Comparison of ENCODE assay signal across 9 mouse cellular contexts in genomic region chr10:79873715-79874289, GRCm38 (mm10). TPM values are rescaled to one million over a fixed set of nuclear protein-coding genes. Genes with fewer than 3 reads are reported as not detected.
A peak's percentile ranks its signal among the peaks of the same experiment; 100 is the strongest.
DNase-seq lines count a peak whose midpoint lies in the region; ATAC-seq and TF ChIP-seq lines count a peak whose summit lies in the region.
"Had no signal": no experiment of that assay in that cellular context is flagged by ENCODE, and none has a peak within 500 bp of the region (broad histone marks: within the 10 kb centered on the region; RNA-seq: fewer than 3 reads in every experiment).

No protein-coding gene starts in this region.

- intact Hi-C loops in heart, postnatal 36 days (cut with DNase I) = no loop called here
- intact Hi-C loops in gastrocnemius, postnatal 14 days (cut with DNase I; ENCODE audit: low total_unique reads) = loop anchor here (5.0 kb wide), 1 partner anchor 47 kb away; no protein-coding TSS in a partner anchor

- H3K4me2 ChIP-seq in heart, embryonic 12.5 days = peak overlapping the region; percentile 83
- H3K4me2 ChIP-seq in forebrain, embryonic 13.5 days = peak overlapping the region; percentile 78
- H3K4me2 ChIP-seq in liver, embryonic 14.5 days (ENCODE audit: low read depth) = peak overlapping the region; percentile 51

- H3K4me3 ChIP-seq in heart, embryonic 12.5 days = peak overlapping the region; percentile 63
- peak overlapping the region; percentile 66 to 73 for H3K4me3 ChIP-seq in ES-E14 (ENCODE audit: insufficient read depth in 1 of 2, low read depth in 1 of 2, low read length in 2 of 2, poor library complexity in 1 of 2, severe bottlenecking in 1 of 2)
- peak overlapping the region; percentile 74 for H3K4me3 ChIP-seq in forebrain, embryonic 13.5 days
- H3K4me3 ChIP-seq in liver, embryonic 14.5 days (ENCODE audit: insufficient read depth in 1 of 2, low read depth in 2 of 2, low read length in 2 of 2) = peak overlapping the region; percentile 39 to 57

- peak overlapping the region; percentile 76 for H3K9ac ChIP-seq in heart, embryonic 12.5 days
- no peak overlapping the region for H3K9ac ChIP-seq in ES-E14 (ENCODE audit: insufficient read depth, low read depth, low read length, poor library complexity, severe bottlenecking)
- H3K9ac ChIP-seq in forebrain, embryonic 13.5 days = peak overlapping the region; percentile 94
- no peak overlapping the region for H3K9ac ChIP-seq in liver, embryonic 14.5 days (replicated peaks)

- TF ChIP-seq CTCF in liver, embryonic 14.5 days (IDR thresholded peaks at IDR 0.05; ENCODE audit: low read depth) = no peak

- peaks cover 13% of the 10 kb centered on the region; the same call in 1 of the 2 replicates for H3K4me1 ChIP-seq in heart, embryonic 12.5 days (replicated peaks)
- no peaks in the 10 kb centered on the region for H3K4me1 ChIP-seq in ES-E14 (ENCODE audit: control insufficient read depth in 2 of 2, insufficient read depth in 2 of 2, low read length in 2 of 2, poor library complexity in 1 of 2)
- peaks cover 45% of the 10 kb centered on the region for H3K4me1 ChIP-seq in forebrain, embryonic 13.5 days
- H3K4me1 ChIP-seq in liver, embryonic 14.5 days (replicated peaks; ENCODE audit: control insufficient read depth in 2 of 2, insufficient read depth in 2 of 2, low read length in 1 of 2) = peaks cover 0 to 7% of the 10 kb centered on the region in 2 experiments; a peak in 3 of 4 replicates

- H3K36me3 ChIP-seq in heart, embryonic 12.5 days = no peaks in the 10 kb centered on the region
- H3K36me3 ChIP-seq in ES-E14 (ENCODE audit: control insufficient read depth, insufficient read depth, low read length, poor library complexity, severe bottlenecking) = no peaks in the 10 kb centered on the region
- H3K36me3 ChIP-seq in forebrain, embryonic 13.5 days (ENCODE audit: poor library complexity, severe bottlenecking) = peaks cover 27% of the 10 kb centered on the region
- no peaks in the 10 kb centered on the region for H3K36me3 ChIP-seq in liver, embryonic 14.5 days (replicated peaks; ENCODE audit: control insufficient read depth, insufficient read depth, low read depth)

- no peak overlapping the region for H3K27ac ChIP-seq in heart, embryonic 12.5 days (ENCODE audit: poor library complexity, severe bottlenecking)
- no peak overlapping the region for H3K27ac ChIP-seq in ES-E14 (ENCODE audit: insufficient read depth, low read depth, low read length, poor library complexity, severe bottlenecking)
- peak overlapping the region; percentile 94 for H3K27ac ChIP-seq in forebrain, embryonic 13.5 days
- no peak overlapping the region for H3K27ac ChIP-seq in liver, embryonic 14.5 days

- 3% methylated on average over 26 of the region's 26 CpGs for WGBS in heart, embryonic 12.5 days
- 0% methylated on average over 19 of the region's 26 CpGs for WGBS in forebrain, embryonic 13.5 days
- WGBS in liver, embryonic 14.5 days (ENCODE audit: insufficient replicate concordance) = 2% methylated on average over 26 of the region's 26 CpGs

- no peaks in the 10 kb centered on the region for H3K9me3 ChIP-seq in heart, embryonic 12.5 days (replicated peaks)
- H3K9me3 ChIP-seq in ES-E14 (ENCODE audit: control insufficient read depth, insufficient read depth, low read depth, low read length) = no peaks in the 10 kb centered on the region
- H3K9me3 ChIP-seq in forebrain, embryonic 13.5 days (replicated peaks) = no peaks in the 10 kb centered on the region
- H3K9me3 ChIP-seq in liver, embryonic 14.5 days (ENCODE audit: control insufficient read depth, low read length) = no peaks in the 10 kb centered on the region

- peaks cover 14% of the 10 kb centered on the region for H3K27me3 ChIP-seq in heart, embryonic 12.5 days (replicated peaks)
- H3K27me3 ChIP-seq in forebrain, embryonic 13.5 days = 0 out of 2 replicates have a peak, but pooled peaks cover 6% of the 10 kb centered on the region
- H3K27me3 ChIP-seq in liver, embryonic 14.5 days (ENCODE audit: control insufficient read depth, insufficient read depth, low read length) = peaks cover 14% of the 10 kb centered on the region

- no peak for TF ChIP-seq EP300 in liver, embryonic 14.5 days (IDR thresholded peaks at IDR 0.05; ENCODE audit: low read depth)

- in situ Hi-C loops in ES-E14 (cut with MboI; ENCODE audit: low sequenced_read_pairs in 2 of 2, unreplicated experiment in 2 of 2) = no loop called here

- peak; percentile 7; the same call in 1 of the 2 replicates for ATAC-seq in heart, embryonic 12.5 days (ENCODE audit: insufficient number of reproducible peaks, low FRiP score)
- peak; percentile 16 for ATAC-seq in forebrain, embryonic 13.5 days
- ATAC-seq in liver, embryonic 14.5 days (ENCODE audit: insufficient read depth) = no peak
- ATAC-seq in CD4-positive, CD25-positive, alpha-beta regulatory T cell, adult 4 months = no peak

- no peak for DNase-seq in heart, postnatal 36 days
- no peak for DNase-seq in ES-E14 (ENCODE audit: low read depth, low spot score)
- no peak for DNase-seq in liver, embryonic 14.5 days (ENCODE audit: low read depth in 3 of 3, low spot score in 3 of 3)
- DNase-seq in ovary, postnatal 36 days (ENCODE audit: low spot score) = no peak
- DNase-seq in gastrocnemius, postnatal 14 days = no peak

TF ChIP-seq in ES-E14, 5 proteins besides CTCF, POLR2A, EP300 and RAD21:
- TF ChIP-seq CHD2 (IDR thresholded peaks at IDR 0.05; ENCODE audit: low read depth, low read length) (no peak), ZNF384 (IDR thresholded peaks at IDR 0.05; ENCODE audit: low read depth, low read length) (no peak), HCFC1 (IDR thresholded peaks at IDR 0.05; ENCODE audit: borderline replicate concordance, insufficient read depth, low read length) (no peak), MAFK (IDR thresholded peaks at IDR 0.05; ENCODE audit: insufficient read depth, low read depth, low read length) (no peak), ZC3H11A (IDR thresholded peaks at IDR 0.05; ENCODE audit: borderline replicate concordance, low read depth, low read length) (no peak)

RNA-seq across cellular contexts. Expression of gene Prtn3, which starts 0.5 kb away (rescaled TPM):
- 1.8 and 2.0 TPM in 2 replicates for polyA plus RNA-seq in heart, embryonic 12.5 days (2016; fragmentation: Nextera tagmentation; extraction: Ambion mirVana)
- not detected for total RNA-seq in heart, postnatal 36 days (2021)
- 1.0 and 1.3 TPM in 2 replicates for total RNA-seq in ES-E14 (2012; rRNA removed)
- polyA plus RNA-seq in forebrain, embryonic 13.5 days (2015; fragmentation: Nextera tagmentation; extraction: Ambion mirVana) = 12.8 and 15.9 TPM in 2 replicates
- polyA plus RNA-seq in liver, embryonic 14.5 days (2012; rRNA removed) = 133 and 152 TPM in 2 replicates
- polyA plus RNA-seq in liver, embryonic 14.5 days (2014; fragmentation: Nextera tagmentation; extraction: Ambion mirVana) = 86.8 and 132 TPM in 2 replicates
- polyA plus RNA-seq in CD4-positive, CD25-positive, alpha-beta regulatory T cell, adult 4 months (2017; shearing (Covaris generic)) = not detected
- total RNA-seq in gastrocnemius, postnatal 14 days (2021) = not detected

RNA-seq across cellular contexts. Expression of gene Plppr3, which starts 0.6 kb away (rescaled TPM):
- polyA plus RNA-seq in heart, embryonic 12.5 days (2016; fragmentation: Nextera tagmentation; extraction: Ambion mirVana) = 14.2 and 15.5 TPM in 2 replicates
- total RNA-seq in heart, postnatal 36 days (2021) = not detected
- 3.7 and 7.8 TPM in 2 replicates for total RNA-seq in ES-E14 (2012; rRNA removed)
- polyA plus RNA-seq in forebrain, embryonic 13.5 days (2015; fragmentation: Nextera tagmentation; extraction: Ambion mirVana) = 290 and 308 TPM in 2 replicates
- 6.7 and 7.0 TPM in 2 replicates for polyA plus RNA-seq in liver, embryonic 14.5 days (2012; rRNA removed)
- polyA plus RNA-seq in liver, embryonic 14.5 days (2014; fragmentation: Nextera tagmentation; extraction: Ambion mirVana) = 2.8 and 3.0 TPM in 2 replicates
- polyA plus RNA-seq in CD4-positive, CD25-positive, alpha-beta regulatory T cell, adult 4 months (2017; shearing (Covaris generic)) = 1 to 10 TPM; 2.1 to 4.5 TPM
- total RNA-seq in gastrocnemius, postnatal 14 days (2021) = under 1 TPM; 0.09 to 0.29 TPM

RNA-seq across cellular contexts. Expression of gene Elane, which starts 12.2 kb away (rescaled TPM):
- 0.47 TPM in 1 of 2 replicates, not detected in the other for polyA plus RNA-seq in heart, embryonic 12.5 days (2016; fragmentation: Nextera tagmentation; extraction: Ambion mirVana)
- total RNA-seq in heart, postnatal 36 days (2021) = not detected
- total RNA-seq in ES-E14 (2012; rRNA removed) = not detected in 2 replicates
- polyA plus RNA-seq in forebrain, embryonic 13.5 days (2015; fragmentation: Nextera tagmentation; extraction: Ambion mirVana) = 0.24 TPM in 1 of 2 replicates, not detected in the other
- polyA plus RNA-seq in liver, embryonic 14.5 days (2012; rRNA removed) = 52.2 and 61.9 TPM in 2 replicates
- 116 and 151 TPM in 2 replicates for polyA plus RNA-seq in liver, embryonic 14.5 days (2014; fragmentation: Nextera tagmentation; extraction: Ambion mirVana)
- polyA plus RNA-seq in CD4-positive, CD25-positive, alpha-beta regulatory T cell, adult 4 months (2017; shearing (Covaris generic)) = not detected
- not detected for total RNA-seq in gastrocnemius, postnatal 14 days (2021)

RNA-seq across cellular contexts. Expression of gene Cfd, which starts 16.9 kb away (rescaled TPM):
- polyA plus RNA-seq in heart, embryonic 12.5 days (2016; fragmentation: Nextera tagmentation; extraction: Ambion mirVana) = not detected in 2 replicates
- 10 to 100 TPM; 11.6 to 63.9 TPM for total RNA-seq in heart, postnatal 36 days (2021)
- not detected in 2 replicates for total RNA-seq in ES-E14 (2012; rRNA removed)
- not detected in 2 replicates for polyA plus RNA-seq in forebrain, embryonic 13.5 days (2015; fragmentation: Nextera tagmentation; extraction: Ambion mirVana)
- polyA plus RNA-seq in liver, embryonic 14.5 days (2012; rRNA removed) = 0.14 and 0.29 TPM in 2 replicates
- not detected in 2 replicates for polyA plus RNA-seq in liver, embryonic 14.5 days (2014; fragmentation: Nextera tagmentation; extraction: Ambion mirVana)
- polyA plus RNA-seq in CD4-positive, CD25-positive, alpha-beta regulatory T cell, adult 4 months (2017; shearing (Covaris generic)) = not detected
- 10 to 100 TPM in 1 of 2 experiments, 1 to 10 TPM in 1; 3.6 to 16.6 TPM for total RNA-seq in gastrocnemius, postnatal 14 days (2021)
- total RNA-seq: hematopoietic stem cell, adult 5-6 weeks had no signal

RNA-seq across cellular contexts. Expression of gene Ptbp1, which starts 19.6 kb away (rescaled TPM):
- 139 and 142 TPM in 2 replicates for polyA plus RNA-seq in heart, embryonic 12.5 days (2016; fragmentation: Nextera tagmentation; extraction: Ambion mirVana)
- 10 to 100 TPM; 50.9 to 51.2 TPM for total RNA-seq in heart, postnatal 36 days (2021)
- 403 and 408 TPM in 2 replicates for total RNA-seq in ES-E14 (2012; rRNA removed)
- polyA plus RNA-seq in forebrain, embryonic 13.5 days (2015; fragmentation: Nextera tagmentation; extraction: Ambion mirVana) = 148 and 171 TPM in 2 replicates
- 118 and 126 TPM in 2 replicates for polyA plus RNA-seq in liver, embryonic 14.5 days (2012; rRNA removed)
- polyA plus RNA-seq in liver, embryonic 14.5 days (2014; fragmentation: Nextera tagmentation; extraction: Ambion mirVana) = 84.5 and 99.8 TPM in 2 replicates
- 100 to 1,000 TPM; 103 to 274 TPM for polyA plus RNA-seq in CD4-positive, CD25-positive, alpha-beta regulatory T cell, adult 4 months (2017; shearing (Covaris generic))
- total RNA-seq in gastrocnemius, postnatal 14 days (2021) = 10 to 100 TPM; 40.3 to 48.1 TPM

Comparison
In these comparisons a context has a peak if more than half of its experiments do, and no peak if none do; other contexts are left out.
1. ATAC-seq: peak in heart, embryonic 12.5 days (single experiment) and forebrain, embryonic 13.5 days (single experiment); none in liver, embryonic 14.5 days (single experiment) and CD4-positive, CD25-positive, alpha-beta regulatory T cell, adult 4 months (single experiment).
2. H3K9ac ChIP-seq: peak in heart, embryonic 12.5 days (single experiment) and forebrain, embryonic 13.5 days (single experiment); none in ES-E14 (single experiment) and liver, embryonic 14.5 days (single experiment).
3. RNA of gene Plppr3, which starts 0.6 kb away (polyA plus RNA-seq): 290 to 308 TPM in forebrain, embryonic 13.5 days; 14.2 to 15.5 TPM in heart, embryonic 12.5 days, 2.8 to 7.0 TPM in liver, embryonic 14.5 days and 2.1 to 4.5 TPM in CD4-positive, CD25-positive, alpha-beta regulatory T cell, adult 4 months; every median in the first group is over 10 times any median in the second.
4. RNA of gene Elane, which starts 12.2 kb away (polyA plus RNA-seq): 52.2 to 151 TPM in liver, embryonic 14.5 days; 0.47 TPM in heart, embryonic 12.5 days, 0.24 TPM in forebrain, embryonic 13.5 days and not detected in CD4-positive, CD25-positive, alpha-beta regulatory T cell, adult 4 months; every median in the first group is over 10 times any median in the second.
5. Peak in every context shown above with its lines, with median percentiles within 50 percentile points of each other: H3K4me2 ChIP-seq and H3K4me3 ChIP-seq.